Comparison of ENCODE assay signal across 15 mouse cellular contexts in the genomic region with DNA sequence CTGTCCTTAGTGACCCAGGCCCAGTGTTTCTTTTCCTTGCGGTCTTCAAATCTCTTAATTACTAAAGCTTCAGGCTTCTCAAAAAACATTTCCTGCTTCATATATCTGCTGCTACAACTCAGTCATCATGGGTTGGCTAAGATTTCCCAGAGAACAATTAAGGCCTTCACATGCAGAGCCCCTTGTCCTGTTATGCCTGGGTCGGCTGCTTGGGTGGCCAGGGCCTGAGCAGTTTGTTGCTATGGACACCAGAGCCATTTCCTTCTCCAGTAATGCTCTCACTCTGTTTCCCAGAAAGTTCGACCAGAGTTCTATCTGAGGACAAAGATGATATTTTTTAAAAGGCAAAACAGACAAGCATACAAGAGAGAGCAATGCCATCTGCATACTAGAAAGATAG. TPM values are rescaled to one million over a fixed set of nuclear protein-coding genes. Genes with fewer than 3 reads are reported as not detected.
DNase-seq lines count a peak whose midpoint lies in the region; ATAC-seq and TF ChIP-seq lines count a peak whose summit lies in the region.
"Had no signal": no experiment of that assay in that cellular context is flagged by ENCODE, and none has a peak within 500 bp of the region (broad histone marks: within the 10 kb centered on the region; RNA-seq: fewer than 3 reads in every experiment).

No protein-coding gene starts in this region.

- no peak overlapping the region for H3K4me2 ChIP-seq in liver, embryonic 16.5 days (ENCODE audit: low read depth, low read length)
- H3K4me2 ChIP-seq in liver, postnatal 0 days (ENCODE audit: low read depth, low read length): no peak overlapping the region
- H3K4me2 ChIP-seq: forebrain, embryonic 13.5 days; heart, embryonic 11.5 days; midbrain, embryonic 15.5 days had no signal

- no peaks in the 10 kb centered on the region for H3K4me1 ChIP-seq in liver, embryonic 16.5 days (ENCODE audit: control insufficient read depth, low read depth, low read length)
- H3K4me1 ChIP-seq in liver, postnatal 0 days (ENCODE audit: insufficient read depth): no peaks in the 10 kb centered on the region; the same call in 1 of the 2 replicates
- H3K4me1 ChIP-seq: forebrain, embryonic 13.5 days; midbrain, embryonic 15.5 days had no signal

- TF ChIP-seq CTCF in liver, postnatal 0 days (IDR thresholded peaks at IDR 0.05; ENCODE audit: low read depth): no peak

- ATAC-seq in liver, embryonic 16.5 days (ENCODE audit: low read depth): no peak
- ATAC-seq in liver, postnatal 0 days: no peak
- ATAC-seq: forebrain, embryonic 13.5 days; lung, postnatal 0 days; midbrain, embryonic 15.5 days had no signal

- peaks cover 33% of the 10 kb centered on the region for H3K36me3 ChIP-seq in liver, embryonic 16.5 days (ENCODE audit: control insufficient read depth, insufficient read depth)
- no peaks in the 10 kb centered on the region; the same call in none of the 2 replicates for H3K36me3 ChIP-seq in liver, postnatal 0 days (replicated peaks; ENCODE audit: insufficient read depth, low read length)

- H3K27ac ChIP-seq in liver, embryonic 16.5 days (ENCODE audit: low read length): 0 out of 2 replicates have a peak overlapping the region, but pooled peaks have one; percentile 25
- peak overlapping the region; percentile 64 for H3K27ac ChIP-seq in liver, postnatal 0 days (ENCODE audit: low read depth)
- H3K27ac ChIP-seq: forebrain, embryonic 13.5 days; midbrain, embryonic 15.5 days had no signal

- DNase-seq in kidney, adult 18-20 months: peak; percentile 9
- DNase-seq in kidney, postnatal 36 days: no peak
- no peak for DNase-seq in liver
- no peak for DNase-seq in liver, postnatal 0 days
- no peak for DNase-seq in Muller cell, postnatal 12 days (ENCODE audit: inconsistent ontology term)
- no peak for DNase-seq in cerebellum, postnatal 36 days
- DNase-seq: adrenal gland, postnatal 14 days; B cell, adult 2 months; cerebellum, adult 11-12 months; right cerebral cortex, postnatal 14 days had no signal

- TF ChIP-seq EP300 in liver, postnatal 0 days (IDR thresholded peaks at IDR 0.05; ENCODE audit: low read depth): no peak

- H3K9me3 ChIP-seq in liver, embryonic 16.5 days (replicated peaks; ENCODE audit: control insufficient read depth, low read length): no peaks in the 10 kb centered on the region
- H3K9me3 ChIP-seq in liver, postnatal 0 days (ENCODE audit: low read length): no peaks in the 10 kb centered on the region
- H3K9me3 ChIP-seq: forebrain, embryonic 13.5 days; midbrain, embryonic 15.5 days had no signal

- no peaks in the 10 kb centered on the region for H3K27me3 ChIP-seq in liver, embryonic 16.5 days (ENCODE audit: control insufficient read depth, insufficient read depth, low read depth, low read length)
- no peaks in the 10 kb centered on the region for H3K27me3 ChIP-seq in liver, postnatal 0 days (ENCODE audit: insufficient read depth, low read length)
- H3K27me3 ChIP-seq: forebrain, embryonic 13.5 days; midbrain, embryonic 15.5 days had no signal

- 64% methylated on average over 3 of the region's 3 CpGs for WGBS in liver, embryonic 16.5 days (ENCODE audit: insufficient replicate concordance)
- 68% methylated on average over 3 of the region's 3 CpGs for WGBS in liver, postnatal 0 days (ENCODE audit: insufficient replicate concordance)

- H3K9ac ChIP-seq in liver, embryonic 16.5 days (ENCODE audit: low read depth, low read length): no peak overlapping the region
- H3K9ac ChIP-seq in liver, postnatal 0 days (replicated peaks): no peak overlapping the region
- H3K9ac ChIP-seq: forebrain, embryonic 13.5 days; midbrain, embryonic 15.5 days had no signal

- H3K4me3 ChIP-seq in liver, embryonic 16.5 days (ENCODE audit: low read depth, low read length): no peak overlapping the region
- no peak overlapping the region for H3K4me3 ChIP-seq in liver, postnatal 0 days (ENCODE audit: low read depth, low read length)
- H3K4me3 ChIP-seq: forebrain, embryonic 13.5 days; midbrain, embryonic 15.5 days had no signal

RNA-seq across cellular contexts. Expression of a gene that starts 32.7 kb away (rescaled TPM):
- 39.7 and 41.2 TPM in 2 replicates for polyA plus RNA-seq in liver, embryonic 16.5 days (2015; fragmentation: Nextera tagmentation; extraction: Ambion mirVana)
- polyA plus RNA-seq in liver, postnatal 0 days (2015; fragmentation: Nextera tagmentation; extraction: Ambion mirVana): 16.1 and 16.9 TPM in 2 replicates

RNA-seq across cellular contexts. Expression of a gene that starts 32.8 kb away (rescaled TPM):
- 235 and 271 TPM in 2 replicates for polyA plus RNA-seq in liver, embryonic 16.5 days (2015; fragmentation: Nextera tagmentation; extraction: Ambion mirVana)
- polyA plus RNA-seq in liver, postnatal 0 days (2015; fragmentation: Nextera tagmentation; extraction: Ambion mirVana): 164 and 171 TPM in 2 replicates
